Mouse (Mus musculus) lung, postnatal 0 days (tissue): Measurements from ENCODE around the gene Gpr108. TPM values are rescaled to one million over a fixed set of nuclear protein-coding genes. Genes with fewer than 3 reads are reported as not detected.

Experiments
- ATAC-seq: fragments of 200-750 bp; cut with Nextera tagmentation; 2 replicates; pipeline ENCODE4 v1.8.0; 2017; ENCODE audit warnings: moderate library complexity
- DNase-seq: peaks from one replicate; pipeline ENCODE4 v3.0.0-alpha.2; 2016; ENCODE audit warnings: low spot score
- H3K27ac ChIP-seq: fragments of 300-500 bp; sonication (generic); 2 replicates; pipeline ENCODE4 v1.5.1; 2014; ENCODE audit warnings: antibody characterized with exemption, mild to moderate bottlenecking, low read length, mixed read lengths
- H3K27me3 ChIP-seq: fragments of 300-500 bp; sonication (generic); replicated peaks from 2 replicates; pipeline ENCODE4 v1.6.1; 2014; ENCODE audit warnings: low read length, mixed read lengths; ENCODE audit not compliant: insufficient read depth
- H3K36me3 ChIP-seq: fragments of 300-500 bp; sonication (generic); 2 replicates; pipeline ENCODE4 v1.6.1; 2014; ENCODE audit warnings: low read length, mixed read lengths; ENCODE audit not compliant: insufficient read depth
- H3K4me1 ChIP-seq: fragments of 300-500 bp; sonication (generic); 2 replicates; pipeline ENCODE4 v1.6.1; 2014; ENCODE audit warnings: antibody characterized with exemption, low read depth, low read length, mixed read lengths; ENCODE audit not compliant: insufficient read depth
- H3K4me2 ChIP-seq: fragments of 300-500 bp; sonication (generic); replicated peaks from 2 replicates; pipeline ENCODE4 v1.6.1; 2014; ENCODE audit warnings: low read depth, mild to moderate bottlenecking, low read length, moderate library complexity, mixed read lengths
- H3K4me3 ChIP-seq: fragments of 300-500 bp; sonication (generic); 2 replicates; pipeline ENCODE4 v1.5.1; 2014; ENCODE audit warnings: low read depth, low read length
- H3K9ac ChIP-seq: fragments of 300-500 bp; sonication (generic); replicated peaks from 2 replicates; pipeline ENCODE4 v1.6.1; 2014; ENCODE audit warnings: low read depth, mild to moderate bottlenecking
- H3K9me3 ChIP-seq: fragments of 300-500 bp; sonication (generic); 2 replicates; pipeline ENCODE4 v1.6.1; 2016; ENCODE audit warnings: low read length, mixed read lengths
- CTCF ChIP-seq: IDR thresholded peaks from 2 replicates; pipeline ENCODE4 v1.5.1; 2016; ENCODE audit warnings: antibody characterized with exemption, mild to moderate bottlenecking
- EP300 ChIP-seq: IDR thresholded peaks from 2 replicates; pipeline ENCODE4 v1.6.1; 2016; ENCODE audit warnings: antibody characterized with exemption, mild to moderate bottlenecking, control low read depth
- WGBS: fragments of 180-500 bp; shearing (Covaris S2); extraction: QIAGEN DNeasy Blood & Tissue Kit; methylation state at CpG from one replicate; pipeline ENCODE4 v1.1.7; 2014; 5-methylcytosine and 5-hydroxymethylcytosine counted together
- polyA plus RNA-seq: library from polyadenylated mRNA; unstranded; fragments of >200 nt; fragmentation: Nextera tagmentation; extraction: Ambion mirVana; gene quantifications from 2 replicates; pipeline ENCODE4 v1.2.1, GENCODE M21; 2015

Gene Gpr108
- polyA plus RNA-seq, 1 experiment from 2014 or later: 48.4 TPM

- Histone ChIP-seq H3K9ac (no peak overlapping the region), H3K4me3 (no peak overlapping the region), H3K9me3 (no peaks in the 10 kb centered on the region), H3K4me2 (no peak overlapping the region), H3K36me3 (no peaks in the 10 kb centered on the region), H3K27me3 (no peaks in the 10 kb centered on the region), H3K27ac (no peak overlapping the region), H3K4me1 (no peaks in the 10 kb centered on the region)
- ATAC-seq (0 out of 2 replicates have a peak, but pooled peaks have one; percentile 33), DNase-seq (no peak)
- WGBS: 38% methylated on average over 13 of the region's 13 CpGs
- TF ChIP-seq CTCF (no peak), EP300 (no peak)
Observed at GRCm38 (mm10) chr17:57214676-57215387, 33.4 kb downstream of the Gpr108 start.

- Histone ChIP-seq H3K9me3 (no peaks in the 10 kb centered on the region), H3K27me3 (no peaks in the 10 kb centered on the region), H3K4me1 (no peaks in the 10 kb centered on the region), H3K9ac (no peak overlapping the region), H3K27ac (no peak overlapping the region), H3K4me2 (no peak overlapping the region), H3K36me3 (no peaks in the 10 kb centered on the region), H3K4me3 (no peak overlapping the region)
- TF ChIP-seq CTCF: no peak
- TF ChIP-seq EP300: no peak
- ATAC-seq: no peak
- WGBS: 63% methylated on average over 9 of the region's 9 CpGs
- DNase-seq: no peak
Observed at GRCm38 (mm10) chr17:57211501-57211900, 36.7 kb downstream of the Gpr108 start.

- no peaks in the 10 kb centered on the region for H3K9me3 ChIP-seq
Observed at GRCm38 (mm10) chr17:57209330-57209729, 38.9 kb downstream of the Gpr108 start.

GRCm38 (mm10) chr17:57207938-57208337, 40.3 kb downstream of the Gpr108 start:
- Histone ChIP-seq H3K27ac (no peak overlapping the region), H3K36me3 (no peaks in the 10 kb centered on the region), H3K27me3 (no peaks in the 10 kb centered on the region), H3K9ac (no peak overlapping the region), H3K4me2 (no peak overlapping the region), H3K4me1 (no peaks in the 10 kb centered on the region), H3K4me3 (no peak overlapping the region), H3K9me3 (no peaks in the 10 kb centered on the region)
- DNase-seq: no peak
- 74% methylated on average over 3 of the region's 3 CpGs for WGBS
- no peak for ATAC-seq
- TF ChIP-seq EP300 (no peak), CTCF (no peak)

More at GRCm38 (mm10) chr17:57209330-57209729, 38.9 kb downstream of the Gpr108 start:
- TF ChIP-seq EP300 (no peak), CTCF (peak; percentile 31; the same call in 1 of the 2 replicates)
- Histone ChIP-seq H3K4me2 (no peak overlapping the region), H3K4me1 (no peaks in the 10 kb centered on the region), H3K9ac (no peak overlapping the region), H3K27me3 (no peaks in the 10 kb centered on the region), H3K4me3 (no peak overlapping the region), H3K27ac (no peak overlapping the region), H3K36me3 (no peaks in the 10 kb centered on the region)
- DNase-seq (no peak), ATAC-seq (no peak)
- 73% methylated on average over 4 of the region's 4 CpGs for WGBS

GRCm38 (mm10) chr17:57201841-57202724, 46.2 kb downstream of the Gpr108 start:
- WGBS: 72% methylated on average over 10 of the region's 10 CpGs
- H3K4me3 ChIP-seq: no peak overlapping the region
- no peak for DNase-seq
- no peak overlapping the region for H3K27ac ChIP-seq
- H3K36me3 ChIP-seq: no peaks in the 10 kb centered on the region
- no peak for ATAC-seq
- no peak overlapping the region for H3K9ac ChIP-seq
- no peaks in the 10 kb centered on the region for H3K9me3 ChIP-seq
- H3K4me2 ChIP-seq: no peak overlapping the region
- TF ChIP-seq EP300 (no peak), CTCF (no peak)
- no peaks in the 10 kb centered on the region for H3K4me1 ChIP-seq
- no peaks in the 10 kb centered on the region for H3K27me3 ChIP-seq

- no peaks in the 10 kb centered on the region for H3K4me1 ChIP-seq
- ATAC-seq (no peak), DNase-seq (peak; percentile 51)
- H3K27ac ChIP-seq: no peak overlapping the region
- H3K36me3 ChIP-seq: no peaks in the 10 kb centered on the region
- no peaks in the 10 kb centered on the region for H3K9me3 ChIP-seq
- no peaks in the 10 kb centered on the region for H3K27me3 ChIP-seq
- H3K4me3 ChIP-seq: no peak overlapping the region
- WGBS: 64% methylated on average over 3 of the region's 3 CpGs
- H3K9ac ChIP-seq: no peak overlapping the region
- H3K4me2 ChIP-seq: no peak overlapping the region
- no peak for TF ChIP-seq CTCF
- no peak for TF ChIP-seq EP300
Observed at GRCm38 (mm10) chr17:57198252-57198651, 50.0 kb downstream of the Gpr108 start.
